Mouse (Mus musculus) CH12.LX (cell line): ENCODE results near the gene Ttc6. TPM values are rescaled to one million over a fixed set of nuclear protein-coding genes. Genes with fewer than 3 reads are reported as not detected.

Experiments used
- DNase-seq: peaks from one replicate; pipeline ENCODE4 v3.0.0-alpha.2; 2013; ENCODE audit errors: extremely low read depth
- H3K27ac ChIP-seq: 2 replicates; pipeline ENCODE4 v1.5.1; 2012; ENCODE audit warnings: low read depth, mild to moderate bottlenecking, control low read depth, moderate library complexity; ENCODE audit not compliant: insufficient read depth
- H3K27me3 ChIP-seq: replicated peaks from 2 replicates; pipeline ENCODE3; 2012; ENCODE audit warnings: inconsistent platforms
- H3K36me3 ChIP-seq, 2 experiments: replicated peaks in 1 of 2; 2 replicates each; pipeline versions ENCODE3 to v1.6.1; 2012; ENCODE audit warnings: inconsistent platforms in 1 of 2, low read length in 1 of 2, mild to moderate bottlenecking in 1 of 2, mixed read lengths in 1 of 2, moderate library complexity in 1 of 2; ENCODE audit not compliant: control insufficient read depth in 1 of 2, insufficient read depth in 1 of 2
- H3K4me1 ChIP-seq, 2 experiments: 2 replicates each; pipeline ENCODE4 v1.6.1; 2012; ENCODE audit warnings: inconsistent platforms in 1 of 2, moderate library complexity in 1 of 2; ENCODE audit not compliant: insufficient read depth in 2 of 2, control insufficient read depth in 1 of 2
- H3K4me2 ChIP-seq: 2 replicates; pipeline ENCODE4 v1.6.1; 2012; ENCODE audit warnings: low read depth, mild to moderate bottlenecking, control low read depth; ENCODE audit not compliant: poor library complexity, insufficient read depth, severe bottlenecking
- H3K4me3 ChIP-seq, 3 experiments: fragments of 150-350 bp in 1 of 3; sonication (generic) in 1 of 3; replicated peaks in 1 of 3; 2 replicates each; pipeline versions ENCODE3 to v1.5.1; 2011 to 2012; ENCODE audit warnings: low read depth in 2 of 3, low read length in 2 of 3, mild to moderate bottlenecking in 2 of 3, moderate library complexity in 2 of 3, control low read depth in 1 of 3, improper control_type of control experiment in 1 of 3, inconsistent platforms in 1 of 3, mixed read lengths in 1 of 3; ENCODE audit not compliant: poor library complexity in 1 of 3
- H3K79me2 ChIP-seq: replicated peaks from 2 replicates; pipeline ENCODE4 v1.6.1; 2012; ENCODE audit warnings: mild to moderate bottlenecking, moderate library complexity; ENCODE audit not compliant: control insufficient read depth, poor library complexity, insufficient read depth, severe bottlenecking; ENCODE audit errors: extremely low read depth
- H3K9ac ChIP-seq: 2 replicates; pipeline ENCODE4 v1.6.1; 2012; ENCODE audit warnings: low read depth, mild to moderate bottlenecking, control low read depth, moderate library complexity; ENCODE audit not compliant: insufficient read depth
- H3K9me3 ChIP-seq: replicated peaks from 2 replicates; pipeline ENCODE3; 2012; ENCODE audit warnings: low read length, inconsistent platforms, mixed read lengths
- CHD1 ChIP-seq: IDR thresholded peaks from 2 replicates; pipeline ENCODE4 v1.6.1; 2012; ENCODE audit warnings: low read depth, low read length, improper control_type of control experiment, inconsistent platforms
- CTCF ChIP-seq, 2 experiments: IDR thresholded peaks in 1 of 2; conservative IDR thresholded peaks in 1 of 2; 2 replicates each; pipeline ENCODE4 v1.5.1; 2011 to 2012; ENCODE audit warnings: low read depth in 2 of 2, low read length in 2 of 2, improper control_type of control experiment in 1 of 2, inconsistent platforms in 1 of 2, mild to moderate bottlenecking in 1 of 2, moderate library complexity in 1 of 2
- EP300 ChIP-seq: IDR thresholded peaks from 2 replicates; pipeline ENCODE4 v1.6.1; 2011; ENCODE audit warnings: low read length, improper control_type of control experiment
- IRF4 ChIP-seq: IDR thresholded peaks from 2 replicates; pipeline ENCODE4 v1.6.1; 2014; ENCODE audit warnings: low read depth, mild to moderate bottlenecking, inconsistent platforms, low read length, improper control_type of control experiment
- MAFK ChIP-seq: IDR thresholded peaks from 2 replicates; pipeline ENCODE4 v1.6.1; 2011; ENCODE audit warnings: low read length, improper control_type of control experiment; ENCODE audit not compliant: insufficient replicate concordance
- MXI1 ChIP-seq: IDR thresholded peaks from 2 replicates; pipeline ENCODE4 v1.6.1; 2011; ENCODE audit warnings: mild to moderate bottlenecking, low read depth, low read length, improper control_type of control experiment
- PAX5 ChIP-seq: IDR thresholded peaks from 2 replicates; pipeline ENCODE4 v1.6.1; 2012; ENCODE audit warnings: low read length, inconsistent platforms, mixed read lengths
- RAD21 ChIP-seq: IDR thresholded peaks from 2 replicates; pipeline ENCODE4 v1.6.1; 2011; ENCODE audit warnings: low read depth, mild to moderate bottlenecking, low read length, improper control_type of control experiment, moderate library complexity
- SMC3 ChIP-seq: IDR thresholded peaks from 2 replicates; pipeline ENCODE4 v1.6.1; 2011; ENCODE audit warnings: low read depth, low read length, improper control_type of control experiment
- TCF12 ChIP-seq: IDR thresholded peaks from 2 replicates; pipeline ENCODE4 v1.6.1; 2014; ENCODE audit warnings: low read depth, mild to moderate bottlenecking, inconsistent platforms, low read length, improper control_type of control experiment
- dilution Hi-C: fragments of 300-500 bp; cut with MboI; formaldehyde crosslinking; loops from 2 replicates; pipeline ENCODE4 v1.14.3; 2020; ENCODE audit warnings: low sequenced_read_pairs; ENCODE audit not compliant: extremely low pct_unique_long_range_greater_than_20kb, extremely low pct_ligation_motif_present
- in situ Hi-C: fragments of 300-500 bp; cut with MboI; formaldehyde crosslinking; loops from 3 replicates; pipeline ENCODE4 v1.14.3; 2019; ENCODE audit warnings: low sequenced_read_pairs, low pct_ligation_motif_present, low pct_unique_long_range_greater_than_20kb, mixed read lengths
- polyA plus RNA-seq: library from polyadenylated mRNA; unstranded; fragments of >175 nt; gene quantifications from 2 replicates; pipeline ENCODE4 v1.2.1, GENCODE M21; 2012; ENCODE audit warnings: low read depth; ENCODE audit not compliant: insufficient read length
- total RNA-seq, 2 experiments: library from RNA; depleted of rRNA; stranded (reverse); fragments of 300-350 nt in 1 of 2; fragments of >200 nt in 1 of 2; gene quantifications; 2 replicates each; pipeline ENCODE4 v1.2.3; 2012 to 2014

The Ttc6 gene
- total and polyA plus RNA-seq, 3 experiments = not detected

GRCm38 (mm10) chr12:57781926-57782325, 218.0 kb downstream of the Ttc6 start:
- Histone ChIP-seq H3K36me3 (no peaks in the 10 kb centered on the region), H3K4me2 (no peak overlapping the region), H3K27ac (no peak overlapping the region)
- in situ Hi-C loops = loop anchor here (10.0 kb wide), 1 partner anchor 507 kb away; no protein-coding TSS in a partner anchor
- DNase-seq = no peak
- dilution Hi-C loops = no loop called here
- no peak for TF ChIP-seq CHD1
- TF ChIP-seq IRF4 = no peak
- TF ChIP-seq EP300 = no peak
- no peak for TF ChIP-seq PAX5
- TF ChIP-seq, all 38 proteins: peak for 0
- Histone ChIP-seq H3K4me1 (peaks cover 0 to 4% of the 10 kb centered on the region in 2 experiments; a peak in 2 of 4 replicates), H3K79me2 (no peaks in the 10 kb centered on the region), H3K4me3 (no peak overlapping the region), H3K9me3 (no peaks in the 10 kb centered on the region), H3K9ac (no peak overlapping the region), H3K27me3 (no peaks in the 10 kb centered on the region)

GRCm38 (mm10) chr12:57787471-57787870, 223.6 kb downstream of the Ttc6 start:
- Histone ChIP-seq H3K4me3 (no peak overlapping the region), H3K79me2 (no peaks in the 10 kb centered on the region), H3K36me3 (no peaks in the 10 kb centered on the region), H3K4me1 (peaks cover 0 to 7% of the 10 kb centered on the region in 2 experiments; a peak in 2 of 4 replicates), H3K27ac (no peak overlapping the region), H3K4me2 (no peak overlapping the region), H3K9me3 (no peaks in the 10 kb centered on the region), H3K9ac (no peak overlapping the region), H3K27me3 (no peaks in the 10 kb centered on the region)
- peak; percentile 40 for DNase-seq
- in situ Hi-C loops = loop anchor here (10.0 kb wide), 1 partner anchor 513 kb away; no protein-coding TSS in a partner anchor
- dilution Hi-C loops = no loop called here
- TF ChIP-seq EP300 (no peak), MXI1 (no peak), RAD21 (peak; percentile 64), CTCF (conservative IDR thresholded peaks at IDR 0.05 in 1 of 2, IDR thresholded peaks at IDR 0.05 in 1 of 2; ENCODE audit: low read depth in 2 of 2, low read length in 2 of 2) (peak; percentile 58 to 60), SMC3 (peak; percentile 46), MAFK (no peak), TCF12 (no peak)

Other genes starting within 250 kb of the Ttc6 start
- not detected in 2 replicates for gene Foxa1, start 17.2 kb upstream of the Ttc6 start, total RNA-seq (2012; rRNA removed)
- not detected in 2 replicates for gene Foxa1, start 17.2 kb upstream of the Ttc6 start, total RNA-seq (2014; rRNA removed)
- gene Foxa1, start 17.2 kb upstream of the Ttc6 start, polyA plus RNA-seq = not detected in 2 replicates